Mouse (Mus musculus) frontal cortex, adult (tissue): ENCODE measurements around the gene Phf19.

Experiments used
- ATAC-seq: cut with Nextera tagmentation; 2 replicates; pipeline ENCODE4 v1.9.2; 2017; ENCODE audit warnings: mild to moderate bottlenecking, moderate library complexity, mixed read lengths; ENCODE audit not compliant: low TSS enrichment

Gene Phf19

GRCm38 (mm10) chr2:34938269-34939208 is 24.7 kb upstream of the Phf19 start:
- no peak for ATAC-seq

- no peak for ATAC-seq
These were observed 23.6 kb upstream of the Phf19 start for GRCm38 (mm10) chr2:34937460-34937859.

- no peak for ATAC-seq
These were observed 13.5 kb upstream of the Phf19 start for GRCm38 (mm10) chr2:34927320-34927719.

DNA sequence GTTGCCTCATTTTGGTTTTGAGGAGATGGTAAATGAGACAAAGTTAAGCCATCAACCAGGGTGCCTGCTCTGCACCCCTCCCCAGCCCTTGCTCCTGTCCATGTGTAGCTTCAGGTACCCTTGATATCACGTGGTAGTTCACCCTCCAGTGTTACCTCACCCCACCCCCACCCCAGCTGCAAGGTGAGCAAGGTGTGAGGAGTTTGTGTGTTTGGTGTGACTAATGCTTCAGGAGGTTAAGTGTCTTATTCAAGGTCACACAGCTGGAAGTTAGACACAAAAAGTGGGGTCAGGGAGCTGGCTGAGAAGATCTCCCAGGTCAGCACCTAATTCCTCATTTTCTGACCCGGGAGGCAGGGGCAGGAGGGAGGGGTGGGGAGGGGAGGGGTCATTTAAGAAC is 8.9 kb upstream of the Phf19 start:
- no peak for ATAC-seq

- no peak for ATAC-seq
These were observed 6.3 kb upstream of the Phf19 start for GRCm38 (mm10) chr2:34920144-34920543.

DNA sequence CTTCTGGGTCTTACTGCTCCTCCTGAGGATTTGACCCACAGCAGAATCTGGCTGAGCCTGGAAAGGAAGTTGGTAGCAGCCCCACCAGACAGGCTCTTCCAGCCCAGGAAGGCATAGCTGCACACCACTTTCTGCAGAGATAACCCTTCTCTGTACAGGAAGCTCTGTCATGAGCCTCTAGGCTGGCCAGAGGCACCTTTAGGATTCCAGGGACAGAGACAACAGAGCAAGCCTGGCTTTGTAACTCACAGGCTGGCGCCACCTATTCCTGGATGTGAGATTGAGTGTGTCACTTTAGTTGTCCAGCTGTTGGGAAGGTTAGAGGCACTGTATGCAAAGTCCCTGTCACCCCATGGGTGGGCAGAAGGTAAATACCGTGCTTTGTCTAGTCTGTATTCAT is 1.3 kb upstream of the Phf19 start:
- no peak for ATAC-seq

GRCm38 (mm10) chr2:34914823-34915082 is 927 bp upstream of the Phf19 start:
- no peak for ATAC-seq

GRCm38 (mm10) chr2:34914069-34914822 is 420 bp upstream of the Phf19 start:
- peak; percentile 73; the same call in 1 of the 2 replicates for ATAC-seq

GRCm38 (mm10) chr2:34912613-34913012 is 1.2 kb downstream of the Phf19 start:
- no peak for ATAC-seq

- ATAC-seq: no peak
These were observed 2.0 kb downstream of the Phf19 start for GRCm38 (mm10) chr2:34911871-34912270.

- no peak for ATAC-seq
These were observed 4.1 kb downstream of the Phf19 start for GRCm38 (mm10) chr2:34909719-34910118.

- ATAC-seq: peak; percentile 7; the same call in 1 of the 2 replicates
These were observed 6.8 kb downstream of the Phf19 start for GRCm38 (mm10) chr2:34906861-34907604.

DNA sequence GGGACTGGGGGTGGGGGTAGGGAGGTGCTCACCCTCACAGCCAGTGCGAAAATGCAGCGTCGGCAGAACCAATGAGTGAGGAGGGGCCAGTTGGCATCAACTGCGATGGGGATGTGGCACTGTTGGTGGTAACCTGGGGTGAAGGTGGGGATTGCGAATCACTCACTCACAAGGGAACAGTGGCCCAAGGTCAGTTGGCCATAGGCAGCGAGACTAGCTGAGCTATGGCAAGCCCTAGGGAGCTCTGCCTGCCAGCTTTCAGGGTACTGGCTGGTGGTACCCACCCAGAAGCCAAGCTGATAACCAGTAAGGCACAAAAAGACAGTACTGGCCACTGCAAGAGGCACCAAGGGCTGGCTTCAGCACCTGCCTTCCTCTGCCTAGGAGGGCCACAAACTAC is 7.4 kb downstream of the Phf19 start:
- ATAC-seq: no peak

DNA sequence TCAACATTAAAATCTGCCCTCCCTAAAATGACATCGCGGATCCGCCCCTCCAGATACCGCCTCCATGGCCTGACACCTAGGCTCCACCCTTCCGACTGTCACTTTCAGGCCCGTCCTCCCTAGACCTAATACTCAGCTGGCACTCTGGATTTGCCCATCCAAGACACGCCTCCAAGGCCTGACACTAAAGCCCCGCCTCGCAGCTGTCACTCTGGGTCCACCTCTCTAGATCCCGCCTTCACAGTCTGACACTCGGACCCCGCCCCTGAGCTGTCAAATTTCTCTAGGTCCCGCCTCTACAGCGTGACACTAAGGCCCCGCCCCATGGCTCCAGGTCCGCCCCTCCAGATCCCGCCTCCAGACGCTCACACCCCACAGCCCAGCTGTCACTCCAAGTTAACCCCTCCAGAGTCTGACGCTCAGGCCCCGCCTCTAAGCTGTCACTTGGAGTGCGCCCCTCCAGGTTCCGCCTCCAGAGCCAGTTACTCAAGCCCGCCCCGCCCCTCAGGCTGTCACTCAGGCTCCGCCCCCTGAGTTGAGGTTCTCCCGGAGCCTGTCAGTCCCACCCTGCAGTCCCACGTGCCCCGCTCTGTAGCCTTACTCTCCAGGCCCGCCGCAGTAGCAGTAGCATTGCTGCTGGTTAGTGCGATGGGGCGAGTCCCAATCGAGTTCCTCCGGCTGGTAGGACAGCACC is 8.8 kb downstream of the Phf19 start:
- ATAC-seq: peak; percentile 93

DNA sequence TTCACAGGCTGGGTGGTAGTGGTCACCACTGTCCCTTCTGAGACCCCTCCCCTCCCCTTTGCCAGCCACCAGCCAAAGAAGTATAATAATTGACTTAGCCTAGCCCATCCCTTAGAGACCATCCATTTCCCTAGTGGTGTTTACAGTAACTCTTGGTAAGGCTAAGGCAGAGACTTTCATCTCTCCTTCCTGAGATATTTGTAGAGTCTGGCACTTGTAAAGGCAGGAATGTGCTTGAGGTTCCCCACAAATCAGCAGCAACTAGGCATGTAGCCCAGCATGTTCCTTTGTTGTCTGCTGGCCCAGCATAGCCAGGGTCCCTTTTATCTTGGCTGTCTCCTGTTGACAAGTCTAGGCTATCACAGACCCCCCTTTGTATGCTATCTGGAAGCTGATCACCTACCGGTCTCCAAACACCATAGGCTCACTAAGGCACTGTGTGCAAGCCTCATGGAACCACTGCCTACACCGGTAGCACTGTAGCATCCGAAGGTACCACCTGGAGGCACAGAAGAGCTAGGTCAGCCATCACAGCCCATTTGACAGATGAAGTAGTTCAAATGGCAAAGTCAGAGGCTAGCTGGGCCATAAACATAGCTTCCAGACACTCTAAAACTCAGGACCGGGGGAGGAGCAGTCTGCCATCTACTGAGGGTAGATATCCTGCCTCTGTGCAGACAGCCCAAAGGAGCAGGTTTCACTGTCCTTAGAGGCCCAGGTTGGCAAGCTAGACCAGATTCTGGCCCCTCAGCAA is 10.0 kb downstream of the Phf19 start:
- no peak for ATAC-seq

DNA sequence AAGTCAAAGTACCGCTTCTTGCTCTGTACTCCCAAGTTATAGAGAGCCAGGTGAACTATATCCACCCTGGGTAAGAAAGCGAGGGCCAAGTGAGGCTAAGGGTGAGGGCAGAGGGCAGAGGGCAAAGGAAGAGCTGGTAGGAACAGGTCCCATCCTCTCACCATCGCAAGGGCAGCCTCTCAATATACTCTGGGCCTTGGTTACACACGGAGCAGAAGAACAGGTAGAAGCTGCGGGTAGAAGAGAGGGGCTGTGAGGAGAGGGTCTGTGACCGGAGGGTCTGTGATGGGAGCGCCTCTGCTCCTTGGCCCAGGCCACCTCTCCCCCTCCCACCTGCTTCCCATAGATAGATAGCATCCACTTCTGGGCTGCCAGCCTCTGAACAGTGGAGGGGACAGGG is 10.6 kb downstream of the Phf19 start:
- ATAC-seq: no peak

DNA sequence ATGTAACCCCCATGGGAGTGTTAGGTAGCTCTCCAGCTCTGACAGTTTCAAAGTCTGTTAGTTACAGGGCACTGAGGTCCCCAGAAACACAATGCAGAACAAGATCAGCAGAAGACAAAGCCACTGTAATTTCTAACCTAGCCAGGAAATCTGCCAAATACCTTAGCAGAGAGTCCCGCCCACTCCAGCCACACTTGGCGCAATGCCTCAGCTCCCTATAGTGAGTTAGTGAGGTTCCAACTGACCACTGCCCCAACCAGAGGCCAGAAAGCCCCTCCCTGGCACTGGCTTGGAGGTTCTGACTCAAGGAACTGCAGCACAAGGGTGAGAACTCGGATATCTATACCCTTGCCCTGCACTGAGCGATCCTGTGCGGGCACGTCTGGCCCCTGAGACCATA is 11.1 kb downstream of the Phf19 start:
- ATAC-seq: no peak

GRCm38 (mm10) chr2:34901726-34902125 is 12.1 kb downstream of the Phf19 start:
- ATAC-seq: no peak

- ATAC-seq: no peak
These were observed 13.4 kb downstream of the Phf19 start for GRCm38 (mm10) chr2:34900412-34900811.

- ATAC-seq: no peak
These were observed 14.1 kb downstream of the Phf19 start for GRCm38 (mm10) chr2:34899682-34900081.

DNA sequence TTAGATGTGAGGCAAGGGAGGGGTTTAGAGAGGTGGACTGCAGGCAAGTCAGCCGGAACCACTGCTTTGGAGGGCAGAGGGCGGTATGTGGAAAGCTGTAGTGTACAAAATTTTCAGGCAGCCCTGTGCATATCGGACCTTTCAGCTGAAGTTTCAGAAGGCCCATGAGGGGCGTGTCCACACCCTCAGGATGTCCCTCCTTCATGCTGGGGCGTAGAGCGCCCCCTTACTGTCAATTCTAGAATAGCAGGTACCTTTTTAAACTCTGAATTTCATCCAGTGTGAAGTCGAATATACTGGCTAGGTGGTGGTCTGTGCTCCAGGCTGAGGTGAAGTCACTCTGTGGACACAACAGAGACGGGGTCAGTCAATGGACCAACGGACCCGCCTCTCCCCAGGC is 16.0 kb downstream of the Phf19 start:
- no peak for ATAC-seq
